Mouse (Mus musculus) hindbrain, embryonic 16.5 days (tissue): ENCODE results near the gene Fars2. TPM values are rescaled to one million over a fixed set of nuclear protein-coding genes. Genes with fewer than 3 reads are reported as not detected.

Experiments used
- polyA plus RNA-seq: library from polyadenylated mRNA; unstranded; fragments of >200 nt; fragmentation: Nextera tagmentation; extraction: Ambion mirVana; gene quantifications from 2 replicates; pipeline ENCODE4 v1.2.1, GENCODE M21; 2015

The Fars2 gene
- polyA plus RNA-seq, 1 experiment from 2014 or later: 29.2 TPM

Other genes with a start within 250 kb of the Fars2 start
- 8.3 TPM in 2 replicates for gene Rpp40, start 211.1 kb upstream of the Fars2 start, polyA plus RNA-seq
- gene Ppp1r3g, start 158.6 kb upstream of the Fars2 start, polyA plus RNA-seq: 0.56 and 1.2 TPM in 2 replicates
- gene Lyrm4, start 114 bp downstream of the Fars2 start, polyA plus RNA-seq: 38.8 and 40.0 TPM in 2 replicates